Comparison of ENCODE assay signal across 10 mouse cellular contexts in genomic region chr12:55300820-55301351, GRCm38 (mm10). TPM values are rescaled to one million over a fixed set of nuclear protein-coding genes. Genes with fewer than 3 reads are reported as not detected.
DNase-seq lines count a peak whose midpoint lies in the region; ATAC-seq and TF ChIP-seq lines count a peak whose summit lies in the region.
"Had no signal": no experiment of that assay in that cellular context is flagged by ENCODE, and none has a peak within 500 bp of the region (broad histone marks: within the 10 kb centered on the region; RNA-seq: fewer than 3 reads in every experiment).

No protein-coding gene starts in this region.

- 83% methylated on average over 3 of the region's 3 CpGs for WGBS in heart, embryonic 12.5 days
- WGBS in hindbrain, embryonic 12.5 days = 82% methylated on average over 3 of the region's 3 CpGs
- WGBS in macrophage (ENCODE audit: missing documents) = 78% methylated on average over 3 of the region's 3 CpGs

- H3K27ac ChIP-seq in heart, embryonic 12.5 days (ENCODE audit: poor library complexity, severe bottlenecking) = no peak overlapping the region
- H3K27ac ChIP-seq in ES-E14 (ENCODE audit: insufficient read depth, low read depth, low read length, poor library complexity, severe bottlenecking) (no peak overlapping the region; the same call in 1 of the 2 replicates), macrophage (0 out of 2 replicates have a peak overlapping the region, but pooled peaks have one; percentile 86)
- H3K27ac ChIP-seq in hindbrain, embryonic 12.5 days = no peak overlapping the region

- no peak overlapping the region for H3K9ac ChIP-seq in heart, embryonic 12.5 days
- H3K9ac ChIP-seq in ES-E14 (ENCODE audit: insufficient read depth, low read depth, low read length, poor library complexity, severe bottlenecking) = peak overlapping the region; percentile 54; the same call in 1 of the 2 replicates
- peak overlapping the region; percentile 70; the same call in 1 of the 2 replicates for H3K9ac ChIP-seq in hindbrain, embryonic 12.5 days

- in situ Hi-C loops in ES-E14 (cut with MboI; ENCODE audit: low sequenced_read_pairs in 2 of 2, unreplicated experiment in 2 of 2) = no loop called here

- H3K79me2 ChIP-seq in macrophage (ENCODE audit: inconsistent target) = peaks cover 22% of the 10 kb centered on the region

- H3K36me3 ChIP-seq in heart, embryonic 12.5 days = peaks cover 24% of the 10 kb centered on the region
- H3K36me3 ChIP-seq in ES-E14 (ENCODE audit: control insufficient read depth, insufficient read depth, low read length, poor library complexity, severe bottlenecking) (peaks cover 5% of the 10 kb centered on the region), macrophage (ENCODE audit: inconsistent target) (peaks cover 23% of the 10 kb centered on the region)
- H3K36me3 ChIP-seq in hindbrain, embryonic 12.5 days = peaks cover 26% of the 10 kb centered on the region

- intact Hi-C loops in heart, postnatal 36 days (cut with DNase I) = loop anchor here (10.0 kb wide), 1 partner anchor 606 kb away; the partner anchor contains the start of gene Eapp

- peak overlapping the region; percentile 67 for H3K4me2 ChIP-seq in heart, embryonic 12.5 days
- peak overlapping the region; percentile 65 for H3K4me2 ChIP-seq in hindbrain, embryonic 12.5 days (replicated peaks)

- ATAC-seq in heart, embryonic 12.5 days (ENCODE audit: insufficient number of reproducible peaks, low FRiP score) = no peak
- ATAC-seq in hindbrain, embryonic 12.5 days (ENCODE audit: low FRiP score) = no peak

- peaks cover 13% of the 10 kb centered on the region for H3K4me1 ChIP-seq in heart, embryonic 12.5 days (replicated peaks)
- H3K4me1 ChIP-seq in ES-E14 (ENCODE audit: control insufficient read depth in 2 of 2, insufficient read depth in 2 of 2, low read length in 2 of 2, poor library complexity in 1 of 2) = peaks cover 0 to 12% of the 10 kb centered on the region in 2 experiments; a peak in 2 of 4 replicates
- peaks cover 28% of the 10 kb centered on the region for H3K4me1 ChIP-seq in hindbrain, embryonic 12.5 days

- H3K27me3 ChIP-seq in heart, embryonic 12.5 days (replicated peaks) = no peaks in the 10 kb centered on the region
- H3K27me3 ChIP-seq in hindbrain, embryonic 12.5 days = no peaks in the 10 kb centered on the region

- no peaks in the 10 kb centered on the region for H3K9me3 ChIP-seq in heart, embryonic 12.5 days (replicated peaks)
- no peaks in the 10 kb centered on the region for H3K9me3 ChIP-seq in ES-E14 (ENCODE audit: control insufficient read depth, insufficient read depth, low read depth, low read length)
- H3K9me3 ChIP-seq in hindbrain, embryonic 12.5 days (replicated peaks) = no peaks in the 10 kb centered on the region

- no peak for DNase-seq in heart, postnatal 36 days
- no peak for DNase-seq in ES-E14 (ENCODE audit: low read depth, low spot score)
- no peak for DNase-seq in c-Kit-positive CD71-positive TER-119-positive erythroid progenitor cells, embryonic 14.5 days (ENCODE audit: low spot score)
- no peak for DNase-seq in right cerebral cortex, adult 2 months (ENCODE audit: low spot score in 2 of 2)
- DNase-seq in spleen, adult 18-20 months = no peak
- DNase-seq: adrenal gland, postnatal 14 days; layer of hippocampus, postnatal 36 days had no signal

- peak overlapping the region; percentile 69 for H3K4me3 ChIP-seq in heart, embryonic 12.5 days
- H3K4me3 ChIP-seq in ES-E14 (ENCODE audit: insufficient read depth in 1 of 2, low read depth in 1 of 2, low read length in 2 of 2, poor library complexity in 1 of 2, severe bottlenecking in 1 of 2) (peak overlapping the region in 1 of 2 experiments; percentile 86; a peak in 1 of 4 replicates), macrophage (ENCODE audit: inconsistent target) (peak overlapping the region; percentile 90; the same call in 1 of the 2 replicates)
- peak overlapping the region; percentile 59 for H3K4me3 ChIP-seq in hindbrain, embryonic 12.5 days

TF ChIP-seq in ES-E14, 5 proteins besides CTCF, POLR2A, EP300 and RAD21:
- no peak for TF ChIP-seq ZC3H11A (IDR thresholded peaks at IDR 0.05; ENCODE audit: borderline replicate concordance, low read depth, low read length)
- TF ChIP-seq ZNF384 (IDR thresholded peaks at IDR 0.05; ENCODE audit: low read depth, low read length) = no peak
- no peak for TF ChIP-seq CHD2 (IDR thresholded peaks at IDR 0.05; ENCODE audit: low read depth, low read length)
- TF ChIP-seq MAFK (IDR thresholded peaks at IDR 0.05; ENCODE audit: insufficient read depth, low read depth, low read length) = no peak
- TF ChIP-seq HCFC1 (IDR thresholded peaks at IDR 0.05; ENCODE audit: borderline replicate concordance, insufficient read depth, low read length) = no peak

RNA-seq across cellular contexts. Expression of gene 1110008L16Rik, which starts 1.5 kb away (rescaled TPM):
- polyA plus RNA-seq in heart, embryonic 12.5 days (2016; fragmentation: Nextera tagmentation; extraction: Ambion mirVana) = 12.1 and 12.2 TPM in 2 replicates
- 10 to 100 TPM in 1 of 2 experiments, 1 to 10 TPM in 1; 10.0 to 12.0 TPM for total RNA-seq in heart, postnatal 36 days (2021)
- total RNA-seq in ES-E14 (2012; rRNA removed) = 32.5 and 39.0 TPM in 2 replicates
- 12.0 and 13.3 TPM in 2 replicates for polyA plus RNA-seq in hindbrain, embryonic 12.5 days (2016; fragmentation: Nextera tagmentation; extraction: Ambion mirVana)
- total RNA-seq in macrophage (2018; cell fraction: chromatin; rRNA removed) = 10 to 100 TPM in 17 of 26 experiments, 1 to 10 TPM in 9; 1.9 to 30.2 (median 14.1) TPM
- total RNA-seq in macrophage (2018; cell fraction: cytosol; rRNA removed) = 1 to 10 TPM; 2.7 to 9.3 (median 7.9) TPM
- 10 to 100 TPM in 12 of 26 experiments, 1 to 10 TPM in 14; 2.7 to 21.0 (median 9.3) TPM for total RNA-seq in macrophage (2018; cell fraction: nucleus; rRNA removed)
- 7.0 to 7.9 TPM (median 7.4 TPM) in 3 replicates for polyA plus RNA-seq in macrophage (2018)

RNA-seq across cellular contexts. Expression of gene Ppp2r3c, which starts 1.9 kb away (rescaled TPM):
- polyA plus RNA-seq in heart, embryonic 12.5 days (2016; fragmentation: Nextera tagmentation; extraction: Ambion mirVana) = 11.6 and 12.7 TPM in 2 replicates
- total RNA-seq in heart, postnatal 36 days (2021) = 10 to 100 TPM in 1 of 2 experiments, 1 to 10 TPM in 1; 8.9 to 10.4 TPM
- total RNA-seq in ES-E14 (2012; rRNA removed) = 11.7 and 12.0 TPM in 2 replicates
- 26.2 and 29.5 TPM in 2 replicates for polyA plus RNA-seq in hindbrain, embryonic 12.5 days (2016; fragmentation: Nextera tagmentation; extraction: Ambion mirVana)
- total RNA-seq in macrophage (2018; cell fraction: chromatin; rRNA removed) = 10 to 100 TPM; 11.7 to 54.2 (median 29.8) TPM
- 10 to 100 TPM in 15 of 26 experiments, 1 to 10 TPM in 11; 6.6 to 15.1 (median 11.0) TPM for total RNA-seq in macrophage (2018; cell fraction: cytosol; rRNA removed)
- total RNA-seq in macrophage (2018; cell fraction: nucleus; rRNA removed) = 10 to 100 TPM in 19 of 26 experiments, 1 to 10 TPM in 7; 8.0 to 31.3 (median 16.6) TPM
- 9.6 to 11.8 TPM (median 10.6 TPM) in 3 replicates for polyA plus RNA-seq in macrophage (2018)
